Mouse (Mus musculus) cerebellum, postnatal 10 days (tissue): ENCODE measurements around the gene Trrap.

Experiments
- DNase-seq, 2 experiments: peaks; one replicate each; pipeline ENCODE4 v3.0.0; 2021; ENCODE audit warnings: mixed read lengths in 2 of 2

The Trrap gene

DNA sequence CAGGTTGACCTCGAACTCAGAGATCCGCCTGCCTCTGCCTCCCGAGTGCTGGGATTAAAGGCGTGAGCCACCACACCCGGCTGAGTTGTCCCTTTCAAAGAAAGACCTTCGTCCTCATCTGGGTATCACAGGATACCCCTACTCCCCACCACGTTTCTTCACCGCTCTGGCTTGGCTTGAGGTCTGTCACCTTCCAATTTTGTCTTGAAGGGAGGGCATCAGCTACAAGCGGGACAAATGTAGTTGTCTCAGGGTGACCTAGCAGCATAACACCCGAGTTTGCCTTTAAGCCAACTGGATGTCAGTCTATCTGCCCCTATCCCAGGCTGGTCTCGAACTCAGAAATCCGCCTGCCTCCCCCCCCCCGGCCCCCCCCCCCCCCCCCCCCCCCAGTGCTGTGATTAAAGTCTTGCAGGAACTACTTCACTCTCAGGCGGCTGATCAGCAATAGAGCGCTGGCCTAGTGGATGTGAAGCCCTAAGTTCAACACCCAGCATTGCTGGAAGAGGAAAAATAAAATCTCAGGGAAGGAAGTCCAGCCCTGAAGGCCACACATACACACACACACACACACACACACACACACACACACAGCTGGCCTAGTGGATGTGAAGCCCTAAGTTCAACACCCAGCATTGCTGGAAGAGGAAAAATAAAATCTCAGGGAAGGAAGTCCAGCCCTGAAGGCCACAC lies at the start of gene Trrap:
TSS of gene Trrap (plus strand) at position 627 of the 693 bp plus-strand sequence.
- peak in 1 of 2 experiments; percentile 29 for DNase-seq

DNA sequence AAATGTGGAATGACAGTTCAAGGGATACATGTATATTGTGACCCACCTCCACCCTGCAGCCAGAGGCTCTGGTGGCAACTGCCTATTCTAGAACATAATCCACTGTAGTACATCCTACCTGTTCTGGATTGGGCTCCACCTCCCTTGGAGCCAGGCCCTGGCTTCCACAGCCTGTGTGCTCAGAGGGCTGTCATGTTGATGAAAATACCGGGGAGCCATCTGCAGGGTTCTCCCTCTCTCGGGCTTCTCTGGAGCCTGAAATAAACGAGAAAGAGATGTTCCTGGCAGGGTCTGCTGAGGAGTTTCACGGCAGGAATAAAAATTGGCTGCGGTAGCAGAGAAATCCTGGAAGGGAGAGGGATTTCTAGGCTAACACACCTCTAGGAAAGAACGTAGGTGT lies 47.8 kb upstream of the Trrap start:
- DNase-seq: peak; percentile 47 to 59

GRCm38 (mm10) chr5:144720281-144720680 lies 47.3 kb upstream of the Trrap start:
- peak; percentile 80 to 84 for DNase-seq

DNA sequence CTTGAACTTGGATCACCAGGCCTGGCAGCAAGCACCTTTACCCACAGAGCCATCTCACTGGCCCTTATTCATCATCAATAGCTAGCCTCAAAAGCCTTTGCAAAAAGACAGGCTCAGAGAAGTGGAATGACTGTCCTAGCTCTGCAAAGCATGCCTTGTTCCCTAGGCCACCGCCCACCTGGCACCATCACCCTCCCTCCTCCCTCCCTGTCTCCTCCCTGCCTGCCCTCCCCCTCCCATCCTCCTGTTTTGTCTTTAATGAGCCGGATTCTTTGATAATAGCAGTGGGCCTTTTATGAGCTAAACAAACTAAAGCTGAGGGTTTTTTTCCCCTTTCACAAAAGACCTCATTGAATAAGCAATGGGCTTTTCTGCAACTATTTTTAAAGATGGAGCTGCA lies 42.6 kb upstream of the Trrap start:
- DNase-seq: no peak

DNA sequence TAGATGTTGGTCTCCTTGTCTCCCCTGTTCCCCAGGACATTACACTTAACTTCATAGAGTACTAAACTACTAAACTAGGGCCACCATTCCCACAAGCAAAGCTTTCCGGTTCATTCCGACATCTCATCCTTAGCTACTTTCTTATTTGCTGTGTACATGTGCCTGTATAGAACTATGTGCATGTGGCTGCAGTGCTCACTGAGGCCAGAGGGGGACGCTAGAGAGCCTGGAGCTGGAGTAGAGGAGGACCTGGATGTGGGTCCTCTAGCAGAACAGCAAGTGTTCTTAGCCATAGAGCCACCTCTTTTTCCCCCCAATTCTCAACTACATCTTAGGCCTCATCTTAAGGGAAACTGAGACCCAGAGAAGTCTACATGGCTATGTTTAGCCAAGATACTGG lies 42.0 kb upstream of the Trrap start:
- DNase-seq: no peak

- DNase-seq: peak; percentile 94 to 97
Observed at GRCm38 (mm10) chr5:144727119-144727518, 40.4 kb upstream of the Trrap start.

- no peak for DNase-seq
Observed at GRCm38 (mm10) chr5:144728237-144728636, 39.3 kb upstream of the Trrap start.

GRCm38 (mm10) chr5:144729216-144729615 lies 38.3 kb upstream of the Trrap start:
- DNase-seq: no peak

DNA sequence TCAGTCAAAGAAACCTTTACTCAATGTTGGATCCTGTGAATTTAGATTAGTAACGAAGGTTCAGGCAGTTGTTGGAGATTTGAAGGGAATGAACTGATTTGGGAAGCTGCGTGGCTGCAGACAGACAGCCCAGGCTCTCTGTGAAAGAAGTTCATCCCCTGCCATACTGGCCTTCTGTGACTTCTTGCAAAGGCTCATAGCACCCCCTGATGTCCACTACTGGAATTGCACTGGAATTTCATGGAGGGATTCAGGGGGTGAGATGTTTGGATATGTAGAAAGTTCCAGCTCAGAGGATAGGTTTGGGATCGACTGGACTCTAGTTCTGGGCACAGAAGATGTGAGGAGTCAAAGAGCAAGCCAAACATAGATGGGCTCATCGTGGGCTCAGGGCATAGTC lies 33.6 kb upstream of the Trrap start:
- peak; percentile 91 to 96 for DNase-seq

DNA sequence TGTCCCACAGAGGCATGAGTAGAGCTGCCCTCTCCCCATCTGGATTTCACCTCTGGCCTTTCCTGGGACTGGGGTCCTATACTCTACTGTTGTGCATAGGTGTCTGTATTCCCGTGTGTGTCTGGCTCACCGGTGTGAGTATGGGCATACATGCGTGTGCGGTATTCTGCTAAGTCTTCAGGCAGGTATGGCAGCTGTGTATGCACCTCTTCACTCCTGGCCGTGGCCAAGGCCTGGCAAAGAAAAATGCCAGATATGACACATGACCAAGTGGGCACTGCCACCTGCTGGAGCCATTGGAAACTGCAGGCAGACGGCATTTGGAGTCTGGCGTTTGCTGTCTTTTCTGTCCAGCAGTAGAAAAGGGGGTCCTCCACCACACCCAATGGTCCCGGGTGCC lies 32.6 kb upstream of the Trrap start:
- peak; percentile 88 to 94 for DNase-seq

- no peak for DNase-seq
Observed at GRCm38 (mm10) chr5:144737101-144737500, 30.4 kb upstream of the Trrap start.

DNA sequence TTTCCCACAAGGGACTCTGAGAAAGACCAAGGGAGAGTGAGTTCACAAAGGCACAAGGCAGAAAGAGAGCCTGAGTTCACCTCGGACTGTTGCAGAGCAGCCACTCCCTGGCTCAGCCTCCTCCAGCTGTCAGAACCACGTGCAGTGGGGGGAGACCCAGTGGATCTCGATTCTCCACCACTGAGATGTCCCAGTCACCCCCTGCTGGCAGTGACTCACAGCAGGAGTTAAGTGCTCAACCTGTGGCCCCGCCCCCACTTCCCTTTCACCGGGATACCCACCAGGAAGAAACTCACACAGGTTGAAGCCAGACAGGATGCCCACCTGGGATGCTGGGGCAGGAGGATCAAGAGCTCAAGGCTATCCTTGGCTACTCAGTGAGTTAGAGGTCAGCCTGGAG lies 15.1 kb upstream of the Trrap start:
- DNase-seq: no peak

DNA sequence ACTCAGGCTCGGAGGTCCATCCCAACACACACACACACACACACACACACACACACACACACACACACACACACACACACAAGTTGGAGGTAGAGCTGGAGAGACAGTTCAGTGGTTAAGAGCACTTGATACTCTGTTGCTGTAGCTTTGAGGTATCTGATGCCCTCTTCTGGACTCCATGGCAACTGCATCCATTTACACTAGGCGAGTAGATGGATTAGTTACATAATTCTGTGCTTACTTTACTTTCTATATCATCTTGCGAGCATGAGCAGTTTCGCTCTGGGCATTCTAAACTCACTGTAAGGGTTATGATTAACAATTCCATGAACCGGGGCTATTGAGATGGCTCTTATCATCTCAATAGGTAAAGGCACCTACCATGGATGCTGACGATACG lies 14.5 kb upstream of the Trrap start:
- DNase-seq: peak; percentile 63 to 67

DNA sequence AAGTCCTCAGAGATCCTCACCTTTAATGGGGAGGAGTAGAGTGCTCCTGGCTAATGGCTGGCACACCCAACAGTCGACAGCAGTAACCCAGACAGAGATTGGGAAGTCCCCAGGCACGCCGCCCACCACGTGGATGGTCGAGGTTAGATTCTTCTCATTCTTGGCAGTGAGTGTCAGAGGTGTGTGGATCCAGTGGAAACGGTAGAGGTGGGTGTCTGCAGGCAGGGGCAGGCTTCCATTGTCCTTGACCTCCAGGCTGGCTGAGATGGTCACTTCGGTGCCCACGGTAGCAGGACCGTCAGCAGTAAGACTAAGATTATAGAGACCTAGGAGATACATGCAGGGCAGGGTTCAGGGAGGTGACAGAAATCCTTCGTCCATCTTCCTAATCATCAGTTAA lies 12.3 kb upstream of the Trrap start:
- DNase-seq: no peak

DNA sequence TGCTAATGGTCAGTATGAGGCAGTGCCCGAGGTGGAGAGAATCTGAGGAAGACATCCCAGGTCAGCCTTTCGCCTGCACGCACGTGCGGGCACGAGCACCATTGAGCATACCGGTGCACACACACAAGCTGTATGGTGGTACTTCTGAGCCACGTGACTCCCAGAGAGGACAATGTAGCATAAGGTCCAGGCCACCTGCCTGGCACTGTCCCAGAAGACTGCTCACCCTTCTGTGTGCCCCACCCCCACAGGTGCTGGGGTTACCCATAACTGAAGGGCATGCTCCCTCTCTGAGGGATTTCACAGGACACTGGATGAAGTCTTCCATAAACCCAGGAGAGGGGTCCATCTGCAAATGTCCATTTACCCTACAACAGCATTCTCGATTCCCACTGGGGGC lies 10.1 kb upstream of the Trrap start:
- DNase-seq: no peak

DNA sequence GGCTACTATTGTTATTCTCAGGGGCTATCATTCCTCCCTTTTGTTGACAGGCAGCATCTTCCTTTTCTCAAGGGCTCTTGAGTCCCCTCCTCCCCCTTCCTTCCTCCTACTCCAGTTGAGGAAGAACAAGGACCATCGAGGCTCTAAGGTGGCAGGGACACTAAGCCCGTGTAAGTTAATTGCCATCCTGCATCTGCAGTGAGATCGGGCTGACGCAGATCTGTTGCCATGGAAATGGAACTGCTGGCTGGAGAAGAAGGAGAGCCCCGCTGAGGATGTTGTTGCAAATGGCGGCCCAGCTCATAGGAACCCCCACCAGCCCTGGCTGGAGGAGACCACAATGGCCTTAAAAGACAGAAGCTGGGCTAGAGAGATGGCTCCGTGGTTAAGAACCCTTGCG lies 9.1 kb upstream of the Trrap start:
- no peak for DNase-seq

- DNase-seq: peak; percentile 84 to 85
Observed at GRCm38 (mm10) chr5:144761161-144761868, 6.2 kb upstream of the Trrap start, which contains the start of gene Tmem130. Tmem130 (minus strand) TSS chr5:144761818.

DNA sequence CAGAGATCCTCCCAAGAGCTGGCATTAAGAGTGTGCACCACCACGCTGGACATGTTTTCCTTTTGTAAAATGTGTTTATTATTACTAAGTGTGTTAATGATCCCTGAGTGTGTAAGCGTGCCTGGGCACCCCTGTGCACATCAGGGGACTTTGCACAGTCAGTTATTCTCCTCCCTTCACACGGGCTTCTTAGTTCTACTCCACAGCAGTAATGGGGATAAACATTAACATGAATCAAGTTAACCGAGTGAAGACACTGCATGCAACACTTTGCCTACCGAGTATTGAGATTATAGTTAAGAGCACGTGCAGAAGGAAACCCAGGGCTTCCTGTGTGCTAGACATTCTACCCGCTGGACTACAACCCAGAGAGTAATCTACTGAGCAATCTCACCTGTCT lies 1.5 kb upstream of the Trrap start:
- DNase-seq: no peak

- no peak for DNase-seq
Observed at GRCm38 (mm10) chr5:144766646-144767045, 886 bp upstream of the Trrap start.

- peak; percentile 96 to 97 for DNase-seq
Observed at GRCm38 (mm10) chr5:144767911-144768841, 644 bp downstream of the Trrap start.

DNA sequence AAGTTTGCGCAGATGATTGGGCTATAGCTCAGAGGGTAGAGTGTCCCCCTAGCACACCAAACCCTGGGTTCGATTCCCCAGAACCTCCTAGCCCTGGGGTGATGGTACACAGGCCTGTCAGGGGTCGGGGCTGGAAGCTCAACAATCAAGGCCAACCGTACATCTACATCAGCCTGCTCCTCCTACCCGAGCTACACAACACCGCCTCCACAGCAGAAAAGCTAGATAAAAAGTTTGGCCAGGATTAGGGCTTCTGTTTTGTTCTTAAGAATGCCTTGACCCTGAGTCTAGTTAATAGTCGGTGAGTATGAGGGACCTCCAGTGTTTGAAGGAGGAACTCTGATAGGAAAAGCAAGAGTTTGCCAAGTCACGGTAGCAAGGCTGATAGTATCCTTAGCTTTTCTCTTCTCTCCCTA lies 1.5 kb downstream of the Trrap start:
- DNase-seq: no peak

- no peak for DNase-seq
Observed at GRCm38 (mm10) chr5:144773231-144773630, 5.7 kb downstream of the Trrap start.

GRCm38 (mm10) chr5:144780654-144781053 lies 13.1 kb downstream of the Trrap start:
- DNase-seq: no peak
